Mouse (Mus musculus) cerebellum, adult 18-20 months (tissue): ENCODE data around the gene Tmem168.

Experiments
- DNase-seq, 2 experiments: peaks; one replicate each; pipeline ENCODE4 v3.0.0; 2021

Tmem168 gene

DNA sequence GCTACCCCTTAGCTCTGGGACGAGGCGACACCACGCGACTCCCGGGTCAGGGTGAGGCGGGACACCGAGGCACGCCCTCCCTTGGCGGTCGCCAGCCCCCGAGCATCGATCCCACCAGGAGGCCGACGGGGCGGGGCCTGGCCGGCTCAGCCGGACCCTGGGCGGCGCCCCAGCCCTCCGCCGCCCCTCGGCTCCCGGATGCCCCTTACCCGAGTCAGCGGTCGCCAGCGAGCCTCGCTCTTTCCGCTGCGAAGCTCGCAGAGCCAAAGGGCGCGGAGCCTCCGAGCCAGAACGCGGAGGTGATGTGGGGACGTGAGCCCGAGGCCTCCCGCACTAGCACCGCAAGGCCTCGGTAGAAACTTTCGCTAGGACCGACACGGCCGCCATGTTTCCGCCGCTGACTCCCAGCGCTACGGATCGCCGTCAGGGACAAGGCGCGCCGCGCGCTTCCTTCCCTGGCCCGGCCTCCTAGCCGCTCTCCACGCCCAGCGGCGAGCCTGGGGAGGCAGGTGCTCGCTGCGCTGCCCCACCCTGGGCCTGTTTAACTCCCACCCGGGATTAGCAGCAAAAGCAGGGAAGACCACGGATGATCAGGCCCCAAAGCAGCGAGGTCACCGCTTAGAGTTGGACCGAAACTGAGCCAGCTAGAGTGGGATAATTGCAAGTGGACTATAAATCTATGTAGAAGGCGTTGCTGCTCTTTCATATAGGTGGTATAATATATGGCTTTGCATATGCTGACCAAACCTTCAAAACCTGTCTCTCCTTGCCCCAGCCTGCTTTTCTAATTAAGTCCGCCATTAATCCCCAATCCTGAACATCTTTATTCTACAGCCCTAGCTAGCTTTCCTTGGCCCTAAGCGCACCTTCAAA lies at the start of gene Tmem168:
TSS of gene Tmem168 (minus strand) at position 480 of the 873 bp plus-strand sequence.
- peak; percentile 91 to 98 for DNase-seq

GRCm38 (mm10) chr6:13654081-13654480 lies 46.2 kb upstream of the Tmem168 start:
- DNase-seq, result no peak

GRCm38 (mm10) chr6:13652284-13652683 lies 44.4 kb upstream of the Tmem168 start:
- DNase-seq, result no peak

GRCm38 (mm10) chr6:13650854-13651253 lies 43.0 kb upstream of the Tmem168 start:
- no peak for DNase-seq

DNA sequence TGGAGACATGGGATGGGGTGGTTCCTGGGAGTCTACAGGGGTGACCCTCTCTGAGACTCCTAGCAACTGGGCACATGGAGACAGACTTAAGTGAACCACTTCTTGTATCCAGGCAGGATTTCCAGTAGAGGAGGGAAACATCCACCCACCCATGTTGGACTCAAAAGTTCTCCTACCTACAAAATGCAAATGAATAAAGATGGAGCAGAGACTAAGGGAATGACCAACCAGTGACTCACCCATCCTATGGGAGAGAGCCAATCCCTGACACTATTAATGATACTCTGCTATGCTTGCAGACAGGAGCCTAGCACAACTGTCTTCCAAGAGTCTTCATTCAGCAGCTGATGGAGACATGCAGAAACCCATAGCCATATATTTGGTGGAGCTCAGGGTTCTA lies 40.4 kb upstream of the Tmem168 start:
- no peak for DNase-seq

GRCm38 (mm10) chr6:13636582-13636989 lies 28.7 kb upstream of the Tmem168 start:
- no peak for DNase-seq

DNA sequence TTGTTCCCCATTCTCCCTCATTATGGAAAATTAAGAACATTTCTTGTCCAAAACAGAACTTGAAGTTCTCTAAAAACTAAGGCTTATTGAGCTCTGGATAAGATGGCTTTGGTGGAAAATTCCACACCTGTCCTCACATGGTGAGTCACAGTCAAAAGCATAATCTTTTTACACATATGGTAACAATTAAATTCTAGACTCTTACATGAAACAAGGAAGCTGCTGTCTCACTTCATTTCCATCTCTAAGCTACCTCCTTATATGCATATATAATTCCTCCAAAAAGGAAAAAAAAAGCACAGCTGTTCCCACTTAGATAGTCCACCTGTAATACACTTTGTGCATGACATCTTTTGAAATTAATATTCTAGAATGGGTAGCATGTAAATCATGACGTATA lies 24.7 kb upstream of the Tmem168 start:
- no peak for DNase-seq

DNA sequence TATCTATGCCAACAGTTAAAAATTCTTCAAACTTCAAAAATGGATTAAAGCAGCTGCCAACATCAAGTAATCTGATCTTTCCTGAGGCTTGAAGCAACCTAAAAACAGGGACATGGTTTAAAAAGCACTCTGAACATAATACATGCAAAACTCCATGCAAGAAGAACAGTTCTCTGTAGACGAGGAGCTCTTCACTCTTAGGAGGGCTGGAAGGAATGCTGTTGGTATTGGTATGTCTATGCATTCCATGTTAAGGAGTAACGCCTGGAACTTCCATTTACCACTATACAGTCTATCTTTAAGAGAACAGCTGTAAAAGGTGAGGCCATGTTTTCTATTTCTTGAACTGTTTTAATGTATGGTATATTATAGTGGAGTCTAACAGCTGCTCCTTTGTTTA lies 22.7 kb upstream of the Tmem168 start:
- no peak for DNase-seq

DNA sequence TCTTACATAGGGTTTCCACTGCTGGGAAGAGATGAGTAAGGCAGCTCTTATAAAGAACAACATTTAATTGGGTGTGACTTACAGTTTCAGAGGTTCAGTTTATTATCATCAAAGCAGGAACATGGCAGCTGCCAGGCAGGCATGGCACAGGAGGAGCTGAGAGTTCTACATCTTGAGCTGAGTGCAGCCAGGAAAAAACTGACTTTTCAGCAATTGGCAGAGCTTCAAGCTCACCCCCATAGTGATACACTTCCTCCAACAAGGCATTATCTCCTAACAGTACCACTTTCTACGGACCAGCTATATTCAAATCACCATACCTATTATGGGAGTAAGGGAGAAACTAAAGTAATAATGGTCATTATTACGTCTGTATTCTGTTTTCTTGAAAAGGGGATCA lies 11.7 kb upstream of the Tmem168 start:
- no peak for DNase-seq

- DNase-seq, result no peak
Measured at GRCm38 (mm10) chr6:13617110-13617509, 9.2 kb upstream of the Tmem168 start.

- no peak for DNase-seq
Measured at GRCm38 (mm10) chr6:13614568-13614967, 6.7 kb upstream of the Tmem168 start.

DNA sequence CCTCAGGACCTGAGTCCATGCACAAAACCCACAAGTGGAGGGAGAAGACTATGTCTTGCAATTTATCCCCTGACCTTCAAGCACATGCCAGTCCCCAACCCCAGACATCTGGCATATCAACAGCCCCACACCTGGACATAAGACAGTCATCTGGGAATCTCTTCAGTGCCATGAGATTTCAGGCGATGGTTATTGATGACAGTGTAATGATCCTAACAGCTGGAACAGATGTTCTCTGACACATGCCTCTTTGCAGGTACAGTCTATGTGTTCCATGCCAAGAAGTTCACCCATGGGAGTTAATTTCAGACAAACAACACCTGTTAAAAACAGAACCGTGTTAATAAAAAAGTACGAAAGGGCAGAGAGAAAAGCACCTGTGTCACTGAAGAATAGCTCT lies 5.8 kb upstream of the Tmem168 start:
- no peak for DNase-seq

DNA sequence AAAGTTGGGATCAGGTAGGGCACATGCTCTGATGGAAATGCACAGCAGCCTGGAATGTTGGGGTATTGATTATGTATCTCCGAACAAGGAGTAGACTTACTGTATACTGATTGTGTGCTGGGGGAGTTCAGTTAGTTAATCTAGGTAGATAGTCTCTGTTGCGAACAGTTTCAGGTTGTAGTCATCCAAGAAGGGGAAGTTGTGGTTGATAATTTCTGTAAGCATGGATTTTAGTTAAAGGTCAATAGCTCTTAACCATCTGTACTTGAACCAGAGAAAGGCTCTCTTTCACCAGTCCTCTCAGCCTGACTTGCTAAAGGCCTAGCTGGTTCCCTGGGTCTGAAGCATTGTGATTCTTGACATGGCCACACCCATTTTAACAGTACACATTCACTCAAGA lies 3.0 kb upstream of the Tmem168 start:
- no peak for DNase-seq

DNA sequence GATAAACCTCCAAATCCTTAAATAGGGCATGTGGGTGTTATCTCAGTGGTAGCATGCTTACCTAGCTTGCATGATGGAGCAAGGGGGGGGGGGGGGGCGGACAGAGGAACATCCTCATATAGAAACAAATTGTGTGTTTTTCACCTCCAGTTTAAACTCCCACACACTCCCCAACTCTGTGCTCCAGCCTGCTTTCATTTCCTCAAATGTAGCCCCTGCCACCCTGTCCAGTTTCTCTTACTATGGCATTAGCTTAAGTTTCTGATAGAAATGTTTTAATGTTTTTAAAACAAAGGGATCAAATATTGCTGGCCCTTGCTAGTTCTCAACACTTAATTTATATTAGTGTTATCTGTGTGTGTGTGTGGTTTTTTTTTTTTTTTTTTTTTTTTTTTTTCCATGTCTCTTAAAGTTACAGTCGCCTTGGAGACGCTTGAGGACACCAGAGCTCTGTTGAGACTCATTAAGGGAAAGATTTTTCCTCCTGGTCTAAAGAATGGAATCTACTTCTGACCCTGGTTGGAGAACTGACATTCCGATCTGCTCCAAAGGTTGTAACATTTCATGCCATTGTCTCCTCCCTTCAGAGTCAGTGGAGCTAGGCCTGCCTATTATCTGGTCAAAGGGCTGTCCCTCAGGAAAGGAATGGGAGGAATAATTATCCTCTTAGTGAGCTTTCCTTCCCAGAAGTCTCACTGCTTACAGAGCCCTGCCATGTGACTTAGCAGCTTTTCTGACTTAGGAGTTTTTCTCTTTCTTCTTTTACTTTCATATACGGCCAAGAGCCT lies 1.6 kb upstream of the Tmem168 start:
- no peak for DNase-seq

DNA sequence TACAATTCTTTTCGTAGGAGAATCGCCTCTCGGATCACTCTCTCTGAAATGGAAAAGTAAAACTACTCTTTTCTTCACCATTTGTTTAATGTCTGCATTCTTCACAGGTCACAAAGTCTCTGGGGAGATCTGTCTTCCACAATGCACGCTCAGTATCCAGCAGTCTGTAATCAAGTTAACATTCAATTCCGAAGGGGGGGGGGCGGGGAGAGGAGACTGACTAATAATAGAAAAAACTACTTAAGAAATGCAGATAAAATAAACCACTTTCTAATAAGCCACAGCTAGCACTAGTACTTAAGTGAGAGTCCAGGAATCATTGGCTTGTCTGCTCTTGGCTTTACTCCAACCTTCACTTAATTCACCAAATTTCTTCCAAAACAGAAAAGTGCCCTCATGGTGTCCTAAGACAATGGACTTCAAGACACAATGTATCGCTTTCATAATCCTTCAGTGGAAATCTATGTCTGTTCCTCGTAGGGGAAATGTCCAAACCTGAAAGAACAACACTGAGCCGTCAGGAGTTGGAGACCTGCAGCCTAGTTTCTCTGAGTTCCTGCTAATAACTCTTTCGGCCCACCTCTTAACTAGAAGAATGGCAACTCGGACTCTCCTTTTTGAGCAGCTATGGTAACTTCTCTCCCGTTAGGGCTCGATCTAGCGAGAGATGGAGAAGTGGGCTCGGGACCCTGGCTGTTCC lies 829 bp downstream of the Tmem168 start:
- no peak for DNase-seq

DNA sequence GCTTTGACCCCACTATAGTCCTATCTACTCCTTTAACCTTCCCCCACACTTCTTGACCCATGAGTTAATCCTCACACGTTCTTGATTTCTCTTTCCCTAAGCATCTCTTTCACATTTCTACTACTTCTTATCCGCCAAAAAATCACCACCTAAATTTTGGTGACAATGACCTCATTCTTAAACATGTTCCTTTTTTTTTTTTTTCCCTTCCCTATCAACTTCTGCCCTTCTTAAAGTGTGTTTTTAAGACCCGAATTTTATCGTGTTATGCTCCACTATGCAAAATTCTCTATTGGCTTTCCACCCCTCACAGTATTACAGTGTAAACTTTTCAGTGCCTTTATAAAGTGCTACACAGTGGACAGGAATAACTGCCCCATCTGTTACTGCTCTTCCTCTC lies 1.5 kb downstream of the Tmem168 start:
- DNase-seq, result no peak

- DNase-seq, result no peak
Measured at GRCm38 (mm10) chr6:13603134-13603533, 4.8 kb downstream of the Tmem168 start.

DNA sequence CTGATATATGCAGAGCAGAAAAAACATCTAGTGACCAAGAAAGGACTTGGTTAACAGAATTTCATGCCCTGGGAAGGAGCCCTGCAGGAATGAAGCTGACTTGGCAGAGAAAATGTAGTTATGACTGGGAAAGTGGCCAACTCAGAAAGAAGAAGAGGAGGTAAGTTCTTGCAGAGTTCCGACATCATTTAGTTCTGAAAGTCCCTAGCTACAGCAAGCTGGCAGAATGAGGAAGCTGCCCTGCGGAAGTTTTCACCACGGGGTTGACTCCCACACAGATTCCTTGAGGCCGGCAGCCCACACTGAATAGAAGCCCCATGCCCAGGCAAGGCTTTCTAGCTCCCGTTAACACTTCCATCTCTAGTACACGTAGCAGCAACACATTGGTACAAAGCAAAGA lies 6.3 kb downstream of the Tmem168 start:
- peak; percentile 13 to 26 for DNase-seq

- no peak for DNase-seq
Measured at GRCm38 (mm10) chr6:13598239-13598923, 9.5 kb downstream of the Tmem168 start.

- no peak for DNase-seq
Measured at GRCm38 (mm10) chr6:13592729-13593345, 15.1 kb downstream of the Tmem168 start.

GRCm38 (mm10) chr6:13586560-13586959 lies 21.3 kb downstream of the Tmem168 start:
- DNase-seq, result no peak

DNA sequence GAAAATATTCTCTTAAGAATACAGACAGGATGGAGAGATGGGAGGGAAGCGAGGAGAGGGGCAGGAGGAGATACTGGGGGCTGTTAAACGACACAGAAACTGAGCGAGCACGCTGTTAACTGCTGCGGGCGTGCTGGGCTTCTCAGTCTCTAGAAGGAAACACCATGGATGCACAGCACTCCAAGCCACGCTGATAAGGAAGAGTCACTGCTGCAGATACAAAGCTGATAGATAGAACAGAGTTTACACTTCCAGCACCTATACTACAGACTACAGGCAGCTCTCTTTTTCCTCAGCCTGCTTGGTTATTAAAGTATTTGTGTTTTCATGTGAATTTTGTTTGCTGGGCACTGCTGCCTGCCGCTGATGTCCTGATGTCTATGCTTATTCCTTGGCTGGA lies 21.7 kb downstream of the Tmem168 start:
- no peak for DNase-seq
